21 mouse cellular contexts compared by ENCODE assay signal in genomic region chr1:130764027-130764461, GRCm38 (mm10). TPM values are rescaled to one million over a fixed set of nuclear protein-coding genes. Genes with fewer than 3 reads are reported as not detected.
DNase-seq lines count a peak whose midpoint lies in the region; ATAC-seq lines count a peak whose summit lies in the region.
"Had no signal": no experiment of that assay in that cellular context is flagged by ENCODE, and none has a peak within 500 bp of the region (broad histone marks: within the 10 kb centered on the region; RNA-seq: fewer than 3 reads in every experiment).

No protein-coding gene starts in this region.

- H3K27ac ChIP-seq in liver, embryonic 11.5 days (ENCODE audit: low read depth, low read length) = no peak overlapping the region
- H3K27ac ChIP-seq: embryonic facial prominence, embryonic 12.5 days; hindbrain, embryonic 15.5 days; limb, embryonic 12.5 days; neural tube, embryonic 15.5 days had no signal

- no peak overlapping the region for H3K9ac ChIP-seq in liver, embryonic 11.5 days (ENCODE audit: low read depth, low read length)
- H3K9ac ChIP-seq: embryonic facial prominence, embryonic 12.5 days; forebrain, postnatal 0 days; hindbrain, embryonic 15.5 days; limb, embryonic 12.5 days; neural tube, embryonic 15.5 days had no signal

- H3K4me2 ChIP-seq in liver, embryonic 11.5 days = no peak overlapping the region
- H3K4me2 ChIP-seq: embryonic facial prominence, embryonic 12.5 days; hindbrain, embryonic 15.5 days; limb, embryonic 12.5 days; neural tube, embryonic 15.5 days had no signal

- no peaks in the 10 kb centered on the region for H3K36me3 ChIP-seq in liver, embryonic 11.5 days (ENCODE audit: control insufficient read depth, insufficient read depth, low read length)
- H3K36me3 ChIP-seq: embryonic facial prominence, embryonic 12.5 days; hindbrain, embryonic 15.5 days; limb, embryonic 12.5 days; neural tube, embryonic 15.5 days had no signal

- DNase-seq in urinary bladder, adult 18-20 months (ENCODE audit: low spot score in 2 of 2) = peak; percentile 49 to 67
- DNase-seq in urinary bladder, adult 2 months (ENCODE audit: low spot score) = no peak
- no peak for DNase-seq in liver, embryonic 11.5 days (ENCODE audit: low spot score)
- DNase-seq in lung, postnatal 14 days = peak; percentile 76
- peak; percentile 66 for DNase-seq in testis, postnatal 10 days (ENCODE audit: low spot score)
- DNase-seq in Muller cell, postnatal 12 days (ENCODE audit: inconsistent ontology term) = no peak
- DNase-seq in B cell, adult 2 months = no peak
- no peak for DNase-seq in kidney, adult 9 months
- DNase-seq: cerebellum, adult 9-11 months; forebrain, postnatal 0 days; gastrocnemius, postnatal 14 days; kidney, postnatal 10 days; layer of hippocampus, postnatal 36 days; right cerebral cortex, postnatal 14 days; thymus, adult 2 months had no signal

- ATAC-seq in liver, embryonic 11.5 days (replicated peaks; ENCODE audit: low FRiP score) = 0 out of 2 replicates have a peak, but pooled peaks have one; percentile 7
- ATAC-seq: forebrain, postnatal 0 days had no signal

- no peaks in the 10 kb centered on the region for H3K9me3 ChIP-seq in liver, embryonic 11.5 days (ENCODE audit: control insufficient read depth, low read length)
- H3K9me3 ChIP-seq: embryonic facial prominence, embryonic 12.5 days; hindbrain, embryonic 15.5 days; limb, embryonic 12.5 days; neural tube, embryonic 15.5 days had no signal

- H3K4me3 ChIP-seq in liver, embryonic 11.5 days (ENCODE audit: low read depth, low read length) = no peak overlapping the region
- H3K4me3 ChIP-seq: embryonic facial prominence, embryonic 12.5 days; hindbrain, embryonic 15.5 days; limb, embryonic 12.5 days; neural tube, embryonic 15.5 days had no signal

- no peaks in the 10 kb centered on the region for H3K27me3 ChIP-seq in liver, embryonic 11.5 days (replicated peaks; ENCODE audit: control insufficient read depth, insufficient read depth, low read length)
- H3K27me3 ChIP-seq: embryonic facial prominence, embryonic 12.5 days; hindbrain, embryonic 15.5 days; limb, embryonic 12.5 days; neural tube, embryonic 15.5 days had no signal

- WGBS in liver, embryonic 11.5 days = 74% methylated on average over 12 of the region's 12 CpGs

- H3K4me1 ChIP-seq in liver, embryonic 11.5 days (replicated peaks; ENCODE audit: control insufficient read depth, insufficient read depth, low read length) = peaks cover 4% of the 10 kb centered on the region; the same call in 1 of the 2 replicates
- H3K4me1 ChIP-seq: embryonic facial prominence, embryonic 12.5 days; hindbrain, embryonic 15.5 days; limb, embryonic 12.5 days; neural tube, embryonic 15.5 days had no signal

RNA-seq across cellular contexts. Expression of gene AA986860, which starts 32.3 kb away (rescaled TPM):
- 32.6 and 34.6 TPM in 2 replicates for polyA plus RNA-seq in urinary bladder, adult 2 months (2012; rRNA removed)
- polyA plus RNA-seq in liver, embryonic 11.5 days (2014; fragmentation: Nextera tagmentation; extraction: Ambion mirVana) = 7.1 and 7.9 TPM in 2 replicates

RNA-seq across cellular contexts. Expression of gene Pfkfb2, which starts 35.0 kb away (rescaled TPM):
- polyA plus RNA-seq in urinary bladder, adult 2 months (2012; rRNA removed) = 21.9 and 22.9 TPM in 2 replicates
- 4.9 and 6.1 TPM in 2 replicates for polyA plus RNA-seq in liver, embryonic 11.5 days (2014; fragmentation: Nextera tagmentation; extraction: Ambion mirVana)

RNA-seq across cellular contexts. Expression of gene Fcamr, which starts 36.7 kb away (rescaled TPM):
- 6.0 and 8.3 TPM in 2 replicates for polyA plus RNA-seq in urinary bladder, adult 2 months (2012; rRNA removed)
- not detected in 2 replicates for polyA plus RNA-seq in liver, embryonic 11.5 days (2014; fragmentation: Nextera tagmentation; extraction: Ambion mirVana)
- polyA plus RNA-seq: embryonic facial prominence, embryonic 12.5 days; forebrain, postnatal 0 days; hindbrain, embryonic 15.5 days; limb, embryonic 12.5 days; neural tube, embryonic 15.5 days had no signal

RNA-seq across cellular contexts. Expression of gene Yod1, which starts 46.9 kb away (rescaled TPM):
- polyA plus RNA-seq in urinary bladder, adult 2 months (2012; rRNA removed) = 3.9 and 5.0 TPM in 2 replicates
- polyA plus RNA-seq in liver, embryonic 11.5 days (2014; fragmentation: Nextera tagmentation; extraction: Ambion mirVana) = 26.5 and 26.6 TPM in 2 replicates

RNA-seq across cellular contexts. Expression of gene Gm29427, which starts 48.4 kb away (rescaled TPM):
- polyA plus RNA-seq in urinary bladder, adult 2 months (2012; rRNA removed) = 0.15 and 0.25 TPM in 2 replicates
- polyA plus RNA-seq in liver, embryonic 11.5 days (2014; fragmentation: Nextera tagmentation; extraction: Ambion mirVana) = not detected in 2 replicates
- polyA plus RNA-seq: brain, embryonic 14.5 days; embryonic facial prominence, embryonic 12.5 days; forebrain, postnatal 0 days; heart, embryonic 14.5 days; hindbrain, embryonic 15.5 days; limb, embryonic 12.5 days; neural tube, embryonic 15.5 days had no signal

Comparison
In these comparisons a context has a peak if more than half of its experiments do, and no peak if none do; other contexts are left out.
1. DNase-seq: peak in urinary bladder, adult 18-20 months (2 of 2), lung, postnatal 14 days (single experiment) and testis, postnatal 10 days (single experiment); none in urinary bladder, adult 2 months (single experiment), liver, embryonic 11.5 days (single experiment), Muller cell, postnatal 12 days (single experiment), B cell, adult 2 months (0 of 2) and kidney, adult 9 months (single experiment).